26 mouse cellular contexts compared by ENCODE assay signal in the genomic region with DNA sequence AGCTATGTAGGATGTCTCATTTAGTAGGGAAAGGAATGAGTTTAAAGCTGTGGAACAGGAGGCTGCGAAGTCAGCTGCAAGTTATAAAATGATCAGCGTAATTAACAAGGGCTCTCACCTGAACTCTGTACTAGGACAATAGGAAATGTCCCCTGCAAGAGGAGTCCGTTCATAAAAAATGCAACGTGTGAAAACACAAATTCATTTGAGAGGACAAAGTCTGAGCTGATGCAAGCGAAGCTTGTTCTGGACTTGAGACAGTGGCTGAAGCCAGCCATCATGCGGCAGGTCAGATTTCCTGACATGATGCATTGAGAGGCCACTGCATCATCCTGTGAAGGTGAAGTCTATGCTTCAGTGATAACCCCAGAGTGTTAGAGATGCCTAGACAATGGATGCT.
A peak's percentile ranks its signal among the peaks of the same experiment; 100 is the strongest.
DNase-seq lines count a peak whose midpoint lies in the region; ATAC-seq lines count a peak whose summit lies in the region.
"Had no signal": no experiment of that assay in that cellular context is flagged by ENCODE, and none has a peak within 500 bp of the region (broad histone marks: within the 10 kb centered on the region; RNA-seq: fewer than 3 reads in every experiment).

No protein-coding gene starts in this region.

- no peaks in the 10 kb centered on the region for H3K27me3 ChIP-seq in kidney, embryonic 16.5 days (ENCODE audit: insufficient read depth, low read length)
- H3K27me3 ChIP-seq: embryonic facial prominence, embryonic 12.5 days; embryonic facial prominence, embryonic 15.5 days; heart, embryonic 15.5 days; hindbrain, embryonic 13.5 days had no signal

- peak; percentile 4 for DNase-seq in kidney, adult 18-20 months
- no peak for DNase-seq in kidney, postnatal 10 days
- DNase-seq in kidney, adult 9 months, result peak; percentile 79
- DNase-seq in kidney, postnatal 14 days, result peak; percentile 33
- DNase-seq in frontal cortex, postnatal 25 days (ENCODE audit: low spot score in 2 of 2), result no peak
- no peak for DNase-seq in layer of hippocampus, postnatal 36 days
- DNase-seq: adrenal gland, adult 2 months; adrenal gland, postnatal 14 days; cerebellum, adult 11 months; cerebellum, adult 2 months; cerebellum, adult 9-11 months; cerebellum, postnatal 25 days; forebrain, postnatal 0 days; gastrocnemius, postnatal 25 days; heart, adult 18-20 months; heart, postnatal 10 days; heart, postnatal 36 days had no signal

- H3K36me3 ChIP-seq in kidney, embryonic 16.5 days (ENCODE audit: insufficient read depth, low read length), result no peaks in the 10 kb centered on the region
- H3K36me3 ChIP-seq: embryonic facial prominence, embryonic 12.5 days; embryonic facial prominence, embryonic 15.5 days; heart, embryonic 12.5 days; heart, embryonic 15.5 days; hindbrain, embryonic 10.5 days; hindbrain, embryonic 13.5 days had no signal

- H3K4me3 ChIP-seq in kidney, embryonic 16.5 days (ENCODE audit: low read length), result no peak overlapping the region
- H3K4me3 ChIP-seq: embryonic facial prominence, embryonic 12.5 days; embryonic facial prominence, embryonic 15.5 days; heart, embryonic 12.5 days; heart, embryonic 15.5 days; hindbrain, embryonic 10.5 days; hindbrain, embryonic 13.5 days had no signal

- 82% methylated on average over 6 of the region's 6 CpGs for WGBS in kidney, embryonic 16.5 days

- no peaks in the 10 kb centered on the region for H3K9me3 ChIP-seq in kidney, embryonic 16.5 days (ENCODE audit: low read length)
- H3K9me3 ChIP-seq: embryonic facial prominence, embryonic 12.5 days; embryonic facial prominence, embryonic 15.5 days; heart, embryonic 12.5 days; heart, embryonic 15.5 days; hindbrain, embryonic 10.5 days; hindbrain, embryonic 13.5 days had no signal

- H3K4me2 ChIP-seq in kidney, embryonic 16.5 days (replicated peaks; ENCODE audit: low read depth, low read length), result no peak overlapping the region
- H3K4me2 ChIP-seq: embryonic facial prominence, embryonic 12.5 days; embryonic facial prominence, embryonic 15.5 days; heart, embryonic 12.5 days; heart, embryonic 15.5 days; hindbrain, embryonic 13.5 days had no signal

- H3K9ac ChIP-seq in kidney, embryonic 16.5 days (replicated peaks; ENCODE audit: low read length), result no peak overlapping the region
- H3K9ac ChIP-seq: embryonic facial prominence, embryonic 12.5 days; embryonic facial prominence, embryonic 15.5 days; forebrain, postnatal 0 days; heart, embryonic 12.5 days; heart, embryonic 15.5 days; hindbrain, embryonic 13.5 days had no signal

- H3K4me1 ChIP-seq in kidney, embryonic 16.5 days (ENCODE audit: insufficient read depth, low read length), result 0 out of 2 replicates have a peak, but pooled peaks cover 4% of the 10 kb centered on the region
- H3K4me1 ChIP-seq: embryonic facial prominence, embryonic 12.5 days; embryonic facial prominence, embryonic 15.5 days; heart, embryonic 12.5 days; heart, embryonic 15.5 days; hindbrain, embryonic 10.5 days had no signal

- H3K27ac ChIP-seq in kidney, embryonic 16.5 days (ENCODE audit: low read length), result no peak overlapping the region
- H3K27ac ChIP-seq: embryonic facial prominence, embryonic 12.5 days; embryonic facial prominence, embryonic 15.5 days; heart, embryonic 15.5 days; hindbrain, embryonic 10.5 days; hindbrain, embryonic 13.5 days had no signal

- no peak for ATAC-seq in kidney, embryonic 16.5 days (ENCODE audit: low FRiP score, low TSS enrichment)
- ATAC-seq: CD4-positive, CD25-positive, alpha-beta regulatory T cell, adult 4 months; forebrain, embryonic 14.5 days; forebrain, postnatal 0 days had no signal

Comparison
In these comparisons a context has a peak if more than half of its experiments do, and no peak if none do; other contexts are left out.
1. DNase-seq: peak in kidney, adult 18-20 months (single experiment), kidney, adult 9 months (single experiment) and kidney, postnatal 14 days (single experiment); none in kidney, postnatal 10 days (single experiment), frontal cortex, postnatal 25 days (0 of 2) and layer of hippocampus, postnatal 36 days (0 of 2).